Mouse (Mus musculus): ENCODE data around the gene Gpr152.
A peak's percentile ranks its signal among the peaks of the same experiment; 100 is the strongest.

Gene Gpr152

DNA sequence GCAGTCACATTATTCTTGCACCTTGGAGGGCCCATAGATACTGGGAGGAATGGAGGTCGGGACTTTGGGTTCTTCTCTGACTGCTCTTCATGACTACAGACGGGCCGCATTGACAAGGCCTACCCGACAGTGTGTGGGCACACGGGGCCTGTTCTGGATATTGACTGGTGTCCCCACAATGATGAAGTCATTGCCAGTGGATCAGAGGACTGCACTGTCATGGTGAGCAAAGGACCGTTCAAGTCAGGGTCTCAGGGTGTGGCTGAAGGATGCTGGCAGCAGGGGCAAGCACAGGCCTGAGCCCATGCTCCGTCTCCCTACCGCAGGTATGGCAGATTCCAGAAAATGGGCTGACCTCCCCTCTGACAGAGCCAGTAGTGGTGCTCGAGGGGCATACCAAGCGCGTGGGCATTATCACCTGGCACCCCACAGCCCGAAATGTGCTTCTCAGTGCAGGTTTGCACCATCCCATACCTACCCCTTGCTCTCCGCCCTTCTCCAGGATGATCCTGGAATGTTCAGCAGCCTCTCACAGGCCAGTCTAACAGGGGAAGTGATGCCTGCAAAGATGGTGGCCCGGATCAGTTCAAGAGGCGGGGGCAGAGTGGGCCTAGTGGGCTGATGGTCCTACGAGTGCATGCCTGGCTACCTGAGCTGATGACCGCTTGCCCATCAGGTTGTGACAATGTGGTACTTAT, 10.3 kb downstream of the Gpr152 start:
- no peak for DNase-seq (ENCODE audit: low read depth in 1 of 2, low spot score in 2 of 2)

DNA sequence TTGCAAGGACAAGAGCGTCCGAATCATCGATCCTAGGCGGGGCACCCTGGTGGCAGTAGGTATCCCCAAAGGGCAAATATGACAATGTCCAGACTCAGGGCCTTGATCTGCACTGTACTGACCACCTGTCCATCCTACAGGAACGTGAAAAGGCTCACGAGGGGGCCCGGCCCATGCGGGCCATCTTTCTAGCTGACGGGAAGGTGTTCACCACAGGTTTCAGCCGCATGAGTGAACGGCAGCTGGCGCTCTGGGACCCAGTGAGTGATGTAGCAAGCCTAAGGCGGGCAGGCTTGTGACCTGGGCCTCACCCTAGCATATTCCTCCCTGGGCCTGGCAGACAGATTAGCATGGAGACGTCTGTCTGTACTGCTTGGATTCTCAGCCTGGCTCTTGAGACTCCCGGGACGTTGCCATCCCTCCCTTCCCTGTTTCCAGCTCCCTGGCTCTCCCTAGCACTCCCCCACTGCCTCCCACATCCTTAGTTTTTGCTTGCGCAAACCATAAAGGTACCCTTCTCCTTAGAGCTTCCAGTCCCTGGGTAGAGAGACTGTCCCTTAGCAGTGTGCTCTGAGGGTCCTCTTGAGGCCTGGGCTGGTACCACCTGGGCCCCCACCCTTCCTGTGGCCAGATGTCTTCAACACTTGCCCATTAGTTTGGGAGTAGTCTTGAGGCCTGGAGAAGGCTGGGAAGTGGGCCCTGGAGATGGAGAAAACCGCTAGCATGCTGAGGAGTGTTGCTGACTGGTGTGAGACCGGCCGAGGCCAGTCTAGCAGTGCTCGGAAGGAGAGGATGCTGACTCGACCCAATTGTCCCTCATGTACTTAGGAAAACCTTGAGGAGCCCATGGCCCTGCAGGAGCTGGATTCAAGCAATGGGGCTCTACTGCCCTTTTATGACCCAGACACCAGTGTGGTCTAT, 11.2 kb downstream of the Gpr152 start:
- DNase-seq (ENCODE audit: low read depth in 1 of 2, low spot score in 2 of 2), result no peak

DNA sequence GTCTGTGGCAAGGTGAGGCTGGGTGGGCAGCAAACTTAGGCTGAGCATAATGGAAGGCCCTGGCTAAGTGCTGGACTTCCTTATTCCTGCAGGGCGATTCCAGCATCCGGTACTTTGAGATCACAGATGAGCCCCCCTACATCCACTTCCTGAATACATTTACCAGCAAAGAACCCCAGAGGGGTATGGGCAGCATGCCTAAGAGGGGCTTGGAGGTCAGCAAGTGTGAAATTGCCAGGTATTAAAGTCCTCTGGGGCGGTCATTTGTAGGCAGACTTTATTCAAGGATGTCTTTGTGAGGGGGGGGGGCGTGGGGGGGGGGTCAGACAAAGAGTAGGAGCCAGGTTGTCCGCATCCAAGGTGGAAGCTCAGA, 11.9 kb downstream of the Gpr152 start:
- no peak for DNase-seq (ENCODE audit: low read depth in 1 of 2, low spot score in 2 of 2)

DNA sequence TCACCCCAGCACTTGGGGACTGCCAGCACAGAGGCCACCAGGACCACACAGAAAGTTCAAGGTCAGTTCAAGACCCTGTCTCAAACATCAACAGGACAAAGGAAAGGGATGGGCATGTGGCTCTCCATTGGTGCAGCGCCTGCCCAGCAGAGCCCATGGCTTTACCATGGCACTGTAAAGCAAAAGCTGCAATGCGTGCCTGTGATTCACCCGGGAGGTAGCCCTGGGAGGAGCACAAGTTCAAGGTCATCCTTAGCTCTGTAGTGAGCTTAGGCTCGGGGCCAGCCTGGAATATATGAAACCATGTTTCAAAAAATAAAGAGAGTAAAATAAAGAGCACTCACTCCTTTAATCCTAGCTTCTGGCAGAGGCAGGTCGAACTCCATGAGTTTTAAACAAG, 12.3 kb downstream of the Gpr152 start:
- no peak for DNase-seq (ENCODE audit: low read depth in 1 of 2, low spot score in 2 of 2)

DNA sequence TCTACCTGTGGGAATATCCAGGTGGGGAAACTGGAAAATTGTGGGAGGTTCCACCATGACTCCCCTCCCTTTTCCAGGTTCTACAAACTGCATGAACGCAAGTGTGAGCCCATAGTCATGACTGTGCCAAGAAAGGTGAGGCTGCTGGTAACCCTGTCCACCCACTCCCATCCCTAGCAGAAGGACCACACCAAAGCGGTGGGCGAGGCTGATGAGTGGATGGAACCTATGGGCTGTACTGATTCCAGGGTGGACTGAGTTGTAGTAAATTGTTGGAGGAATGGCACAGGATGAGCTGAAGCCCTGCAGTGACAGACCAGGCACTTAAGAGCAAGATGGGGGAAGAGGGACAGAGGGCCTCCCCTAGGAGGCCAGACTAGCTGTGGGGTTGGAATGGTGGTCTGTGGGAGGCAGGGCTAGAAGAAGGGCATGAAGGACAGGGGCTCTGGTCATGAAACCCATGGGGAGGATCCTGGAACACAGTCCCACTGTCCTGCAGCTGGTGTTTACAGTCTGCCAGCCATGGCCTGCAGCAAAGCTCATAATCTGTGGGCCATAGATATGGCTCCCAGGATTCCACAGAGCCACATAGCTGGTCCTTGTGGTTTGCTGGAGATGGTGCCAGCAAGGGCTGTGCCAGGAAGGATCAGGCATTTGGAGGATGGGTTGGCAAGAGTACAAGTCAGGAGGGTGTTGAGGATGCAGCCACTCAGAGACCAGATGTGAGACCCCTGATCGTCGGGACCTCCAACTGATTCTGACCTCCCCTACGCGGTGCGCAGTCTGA, 13.1 kb downstream of the Gpr152 start:
- DNase-seq (ENCODE audit: low read depth in 1 of 2, low spot score in 2 of 2), result no peak

DNA sequence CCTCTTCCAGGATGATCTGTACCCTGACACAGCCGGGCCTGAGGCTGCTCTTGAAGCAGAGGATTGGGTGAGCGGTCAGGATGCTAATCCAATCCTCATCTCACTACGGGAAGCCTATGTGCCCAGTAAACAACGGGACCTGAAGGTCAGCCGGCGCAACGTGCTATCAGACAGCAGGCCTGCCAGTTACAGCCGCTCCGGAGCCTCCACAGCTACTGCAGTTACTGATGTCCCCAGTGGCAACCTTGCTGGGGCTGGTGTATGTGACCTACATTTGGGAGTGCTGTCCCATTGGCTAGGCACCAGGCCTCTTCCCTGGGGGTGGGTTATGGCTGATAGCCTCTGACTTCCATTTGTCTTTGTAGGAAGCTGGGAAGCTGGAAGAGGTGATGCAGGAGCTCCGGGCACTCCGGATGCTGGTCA, 13.7 kb downstream of the Gpr152 start, which contains the start of gene Ptprcap:
Gene Ptprcap (plus strand): TSS at position 373 of the 423 bp plus-strand sequence.
- no peak for DNase-seq (ENCODE audit: low read depth in 1 of 2, low spot score in 2 of 2)

DNA sequence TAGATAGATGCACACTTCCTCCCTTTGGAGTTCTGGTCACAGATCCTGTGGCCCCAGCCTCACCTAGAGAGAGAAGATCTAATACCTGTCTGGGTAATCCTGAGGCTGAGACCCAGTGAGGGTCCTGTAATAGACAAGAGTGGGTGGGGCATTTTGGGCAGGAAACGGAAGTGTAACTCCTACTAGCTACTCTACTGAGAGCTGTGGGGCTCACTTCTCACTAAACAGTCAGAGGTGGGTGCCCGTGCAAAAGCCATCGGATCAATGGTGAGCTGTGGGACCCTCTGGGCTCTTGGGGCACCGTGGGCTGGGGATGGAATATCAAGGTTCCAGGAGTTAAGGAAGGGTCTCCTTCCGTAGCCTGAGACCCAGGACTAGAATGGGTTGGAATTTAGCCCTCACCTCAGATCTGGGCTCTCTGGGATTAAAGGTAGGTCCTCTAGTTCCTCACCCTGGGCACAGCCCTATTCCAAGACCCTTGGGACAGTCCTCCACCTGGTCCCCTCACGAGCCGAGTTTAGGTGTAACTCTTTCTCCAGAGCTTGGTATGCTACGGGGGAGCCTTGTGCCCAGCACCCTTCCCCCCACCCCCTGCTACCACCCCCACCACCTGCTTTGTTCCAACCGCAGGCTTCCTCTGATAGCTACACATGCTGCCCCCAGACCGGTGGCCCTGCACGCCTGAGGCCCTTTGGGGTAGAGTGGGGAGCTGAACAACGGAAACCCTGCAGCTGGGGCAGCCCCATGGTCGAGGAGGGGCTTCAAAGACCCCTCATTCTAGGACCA, 15.0 kb downstream of the Gpr152 start:
- DNase-seq (ENCODE audit: low read depth in 1 of 2, low spot score in 2 of 2), result no peak

DNA sequence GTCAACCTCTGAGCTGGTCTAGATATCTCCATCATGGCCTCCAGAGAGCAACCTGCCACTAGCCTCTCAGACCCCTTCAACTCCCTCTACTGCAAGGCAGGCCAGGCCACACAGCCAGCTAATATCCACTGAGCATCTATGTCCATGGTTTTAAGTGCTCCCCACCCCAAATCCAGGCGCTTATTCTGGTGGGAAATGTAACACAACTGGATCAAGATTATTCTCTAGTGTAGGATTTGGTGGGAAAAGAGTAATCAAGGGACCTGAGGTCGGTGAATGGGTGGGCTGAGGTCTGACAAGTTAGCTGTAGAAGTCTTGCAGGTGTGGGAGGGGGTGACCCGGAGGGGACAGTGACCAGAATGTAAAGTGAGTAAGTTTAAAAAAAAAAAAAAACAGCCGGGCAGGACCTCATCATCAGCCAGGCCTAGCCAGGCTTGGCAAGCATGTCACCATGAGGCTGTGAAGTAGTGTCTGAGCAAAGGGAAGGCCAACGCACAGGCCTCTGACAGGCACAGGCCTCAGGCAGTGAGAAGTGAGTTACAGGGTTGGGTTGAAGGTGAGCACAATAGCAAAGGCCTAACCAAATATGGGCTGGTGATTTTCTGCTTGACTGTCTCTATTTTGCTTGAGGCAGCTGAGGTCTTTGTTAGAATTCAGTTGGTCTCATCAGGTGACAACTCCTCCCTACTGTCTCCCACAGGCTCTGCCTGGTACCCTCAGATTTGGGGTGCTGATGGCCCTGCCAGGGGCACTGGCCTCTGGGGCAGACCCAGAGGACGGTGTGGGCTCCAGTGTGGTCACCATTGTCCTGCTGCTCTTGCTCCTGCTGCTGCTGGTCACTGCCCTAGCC, 15.9 kb downstream of the Gpr152 start:
- no peak for DNase-seq (ENCODE audit: low read depth in 1 of 2, low spot score in 2 of 2)

DNA sequence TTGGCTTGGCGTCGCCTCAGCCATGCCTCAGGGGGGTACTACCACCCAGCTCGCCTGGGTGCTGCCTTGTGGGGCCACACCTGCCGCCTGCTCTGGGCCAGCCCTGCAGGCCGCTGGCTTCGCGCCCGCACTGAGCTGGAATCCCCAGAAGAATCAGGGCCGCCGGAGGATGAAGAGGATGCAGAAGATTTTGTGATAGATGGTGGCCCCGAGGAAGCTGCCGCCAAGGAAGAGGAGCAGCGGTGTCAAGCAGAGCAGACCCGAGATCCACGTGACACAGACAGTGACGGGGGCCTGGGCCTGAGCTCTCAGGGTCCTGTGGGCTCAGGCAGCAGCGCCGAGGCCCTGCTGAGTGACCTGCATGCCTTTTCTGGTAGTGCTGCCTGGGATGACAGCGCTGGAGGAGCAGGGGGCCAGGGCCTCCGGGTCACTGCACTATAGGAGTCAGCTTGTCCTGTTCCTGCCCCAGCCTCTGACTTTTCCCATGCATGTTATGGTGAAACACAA, 16.5 kb downstream of the Gpr152 start:
- DNase-seq (ENCODE audit: low read depth in 1 of 2, low spot score in 2 of 2), result no peak

DNA sequence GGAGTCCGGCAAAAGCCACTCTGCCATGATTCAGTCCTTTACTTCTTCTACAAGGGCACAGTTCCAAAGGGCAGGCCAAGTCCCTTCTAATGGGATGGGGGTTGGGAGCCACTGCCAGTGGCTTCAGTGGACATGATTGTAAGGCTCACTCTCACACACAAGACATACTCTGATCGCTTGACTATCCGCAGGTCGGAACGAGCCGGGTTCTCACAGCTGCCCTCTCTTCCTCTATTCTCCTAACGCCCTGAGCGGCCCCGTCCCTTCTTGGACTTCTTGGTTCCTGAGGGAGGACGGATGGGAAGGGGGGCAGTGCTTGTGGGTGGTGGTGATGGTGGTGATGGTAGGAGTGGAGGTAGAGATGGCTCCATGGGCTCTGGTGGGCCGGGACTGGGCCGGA, 17.2 kb downstream of the Gpr152 start:
- DNase-seq (ENCODE audit: low read depth in 1 of 2, low spot score in 2 of 2), result no peak

DNA sequence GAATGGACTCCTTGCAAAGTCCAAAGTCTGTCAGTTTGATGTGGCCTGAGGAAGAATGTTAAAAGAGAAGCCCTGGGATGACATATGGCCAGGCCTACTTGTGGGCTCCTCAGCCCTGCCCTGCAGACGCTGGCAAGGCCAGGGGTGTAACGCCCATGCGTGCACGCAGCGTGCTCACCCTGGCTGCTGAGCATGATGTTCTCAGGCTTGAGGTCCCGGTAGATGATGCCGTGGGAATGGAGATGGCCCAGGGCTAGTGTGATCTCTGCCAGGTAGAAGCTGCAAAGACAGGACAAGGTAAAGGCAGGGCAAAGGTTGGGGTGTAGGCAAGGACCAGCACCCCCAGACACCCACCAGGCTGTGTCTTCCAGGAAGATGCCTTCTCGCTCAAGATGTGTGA, 19.5 kb downstream of the Gpr152 start:
- no peak for DNase-seq (ENCODE audit: low read depth in 1 of 2, low spot score in 2 of 2)

DNA sequence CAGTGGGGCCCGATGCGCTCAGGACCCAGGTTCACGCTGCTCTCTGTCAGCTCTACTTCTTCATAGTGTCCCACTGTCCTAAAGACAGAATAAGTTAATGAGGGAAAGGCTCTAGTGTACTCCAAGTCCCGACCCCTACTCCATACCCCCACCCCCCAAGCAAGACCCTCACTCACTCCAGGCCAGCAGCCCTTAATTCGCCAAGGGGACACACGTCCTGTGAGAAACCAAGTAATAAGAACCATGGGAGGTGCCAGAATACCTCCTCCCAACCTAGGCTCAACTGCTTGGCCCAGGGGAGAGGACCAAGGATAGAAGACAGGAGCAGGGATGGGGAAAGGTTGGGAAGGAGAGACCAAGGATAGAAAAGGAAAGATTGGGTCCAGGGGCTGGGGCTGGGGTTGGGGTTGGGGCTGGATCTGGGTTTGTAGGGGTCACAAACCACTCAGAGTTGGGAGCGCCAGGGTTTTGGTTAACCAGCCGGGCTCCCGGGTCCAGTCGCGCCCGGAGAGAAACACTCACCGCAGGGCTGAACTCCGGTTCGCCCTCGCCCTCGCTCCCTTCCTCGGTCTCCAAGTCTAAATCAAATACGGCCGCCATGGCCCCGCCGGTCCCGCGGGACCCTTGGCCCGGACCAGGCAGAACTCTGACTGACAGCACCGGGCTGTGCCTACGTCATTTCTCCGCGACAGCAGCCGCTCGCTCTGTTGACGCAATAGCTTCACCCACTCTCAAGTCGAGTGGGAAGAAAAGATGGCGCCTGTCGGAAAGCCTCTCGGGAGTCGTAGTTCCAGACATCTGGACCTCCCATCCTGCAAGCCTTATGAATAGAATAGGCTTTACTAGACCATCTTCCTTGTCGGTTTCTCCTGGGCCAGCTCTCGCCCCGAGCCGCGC, 23.3 kb downstream of the Gpr152 start, which contains the start of gene Rps6kb2:
Gene Rps6kb2 (minus strand): TSS at position 709 of the 897 bp plus-strand sequence.
- DNase-seq (ENCODE audit: low read depth in 1 of 2, low spot score in 2 of 2), result peak; percentile 83 to 91

DNA sequence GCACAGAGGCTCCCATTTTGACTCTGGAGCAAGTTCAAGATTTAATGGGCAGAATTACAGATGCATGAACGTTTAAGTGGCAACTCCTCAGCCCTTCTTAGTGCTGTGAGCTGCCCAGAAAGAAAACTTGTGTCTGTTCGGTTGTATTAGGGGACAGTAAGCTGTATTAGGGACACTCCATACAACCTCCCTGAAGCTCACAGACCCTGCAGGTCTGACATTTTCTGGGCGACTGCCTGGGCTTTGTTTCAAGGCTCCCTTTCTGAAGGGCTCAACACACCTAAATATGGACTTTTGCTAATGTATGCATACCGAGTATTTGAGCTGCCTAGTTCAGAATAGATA, 23.9 kb downstream of the Gpr152 start:
- DNase-seq (ENCODE audit: low read depth in 1 of 2, low spot score in 2 of 2), result no peak

DNA sequence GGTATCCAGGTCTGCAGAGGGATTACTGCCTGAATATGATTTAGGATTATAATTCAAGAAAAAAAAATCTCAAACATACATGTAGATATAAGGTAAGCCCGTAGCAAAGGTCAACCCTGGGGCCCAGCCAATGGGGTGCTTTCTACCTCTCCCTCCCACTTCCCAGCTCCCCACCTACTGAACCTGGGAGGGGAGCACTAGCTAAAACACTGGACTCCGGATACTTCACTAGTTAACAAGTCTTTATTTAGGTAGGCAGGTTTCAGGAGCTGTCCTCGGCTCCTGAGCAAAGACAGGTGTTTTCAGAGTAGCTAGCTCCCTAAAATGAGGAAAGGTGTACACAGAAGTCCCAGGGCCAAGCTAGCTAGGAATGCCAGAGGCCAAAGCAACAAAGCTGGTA, 24.5 kb downstream of the Gpr152 start:
- no peak for DNase-seq (ENCODE audit: low read depth in 1 of 2, low spot score in 2 of 2)

DNA sequence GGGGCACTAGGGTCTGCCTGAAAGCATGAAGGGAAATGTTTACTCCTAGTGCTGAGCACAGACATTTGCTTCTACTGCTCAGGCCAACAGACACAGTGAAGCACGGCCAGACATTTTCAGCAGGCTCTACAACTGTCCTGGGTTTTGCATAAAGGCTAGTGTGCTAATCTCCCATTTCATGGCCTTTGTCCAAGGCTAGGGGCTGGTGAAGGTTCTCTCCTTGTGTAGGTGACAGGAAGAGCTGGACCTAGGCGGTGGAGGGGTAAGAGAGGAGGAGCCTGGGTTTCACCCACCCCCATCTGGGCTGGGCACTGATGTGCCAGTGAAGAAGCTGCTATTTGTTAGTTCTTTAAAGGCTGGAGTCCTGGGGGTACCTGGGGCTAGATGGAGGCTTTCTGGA, 25.1 kb downstream of the Gpr152 start:
- DNase-seq (ENCODE audit: low read depth in 1 of 2, low spot score in 2 of 2), result no peak

DNA sequence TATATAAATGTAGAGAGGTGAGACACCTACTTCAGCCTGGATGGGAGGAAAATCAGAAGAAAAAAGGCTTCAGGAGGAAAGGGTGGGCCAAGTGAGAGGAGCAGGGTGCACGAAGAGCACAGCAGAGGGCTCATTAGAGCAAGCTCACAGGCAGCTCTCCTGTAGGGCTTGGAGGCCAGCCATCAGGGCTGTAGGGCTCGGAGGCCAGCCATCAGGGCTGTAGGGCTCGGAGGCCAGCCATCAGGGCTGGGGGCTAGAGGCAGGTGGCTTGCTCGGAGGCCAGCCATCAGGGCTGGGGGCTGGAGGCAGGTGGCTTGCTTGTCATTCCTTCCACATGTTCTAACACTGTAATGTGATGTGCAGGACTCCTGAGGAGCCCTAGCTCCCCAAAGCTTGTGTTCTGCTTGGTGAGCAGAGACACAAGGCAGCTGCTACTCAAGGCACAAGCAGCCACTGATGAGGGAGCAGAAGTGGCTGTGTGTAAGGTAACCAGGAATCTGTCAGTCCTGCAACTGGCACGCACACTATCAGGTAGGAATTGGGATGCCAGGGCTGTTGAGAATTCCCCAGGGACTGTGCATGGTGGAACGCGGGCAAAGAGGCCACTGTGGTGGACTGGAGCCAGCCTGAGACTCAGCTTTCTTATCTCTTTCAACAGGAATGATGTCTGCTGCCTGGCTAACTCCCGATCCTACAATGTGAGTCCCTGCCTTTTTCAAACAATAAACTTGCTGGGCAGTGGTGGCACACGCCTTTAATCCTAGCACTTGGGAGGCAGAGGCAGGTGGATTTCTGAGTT, 27.3 kb downstream of the Gpr152 start:
- DNase-seq (ENCODE audit: low read depth in 1 of 2, low spot score in 2 of 2), result no peak

DNA sequence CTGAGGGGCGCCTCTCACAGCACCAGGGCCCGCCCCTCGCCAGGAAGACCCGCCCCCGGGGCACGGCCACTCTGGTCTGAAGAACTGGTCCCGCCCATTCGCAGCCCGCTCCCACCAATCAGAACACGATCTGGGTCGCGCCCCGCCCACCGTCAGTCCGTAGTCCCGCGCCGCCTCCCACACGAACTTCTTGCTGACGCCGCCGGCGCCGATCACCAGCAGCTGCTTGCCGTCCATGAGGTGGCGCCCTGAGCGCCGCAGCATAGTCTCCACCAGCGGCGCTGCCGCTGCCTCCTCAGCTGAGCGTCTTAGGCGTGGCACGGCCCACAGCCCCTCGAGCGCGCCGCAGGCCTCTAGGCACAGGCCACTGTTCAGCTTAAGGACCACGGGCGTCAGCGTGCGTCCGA, 29.8 kb downstream of the Gpr152 start:
- peak; percentile 98 for DNase-seq (ENCODE audit: low read depth in 1 of 2, low spot score in 2 of 2)

DNA sequence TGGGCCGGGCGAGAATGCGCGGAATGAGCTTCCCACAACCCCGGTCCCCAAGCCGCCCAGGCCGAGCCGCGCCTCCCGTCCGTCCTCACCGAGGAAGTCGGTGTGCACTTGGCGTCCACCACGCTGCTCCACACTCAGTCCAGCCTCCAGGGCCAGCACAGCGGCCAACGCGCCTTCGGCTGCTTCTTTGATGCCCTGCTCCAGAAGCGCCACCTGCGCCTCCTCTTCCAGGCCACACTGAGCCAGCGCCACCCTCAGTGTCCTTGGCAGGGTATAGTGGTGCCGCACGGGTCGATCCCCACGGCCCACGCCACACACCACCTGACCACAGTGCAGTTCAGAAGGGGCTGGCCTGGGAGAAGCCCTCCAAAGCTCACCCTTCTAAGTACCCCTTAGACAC, 30.2 kb downstream of the Gpr152 start:
- DNase-seq (ENCODE audit: low read depth in 1 of 2, low spot score in 2 of 2), result no peak

Measured in monocyte, adult 2 months (primary cell).